Mouse (Mus musculus): ENCODE measurements around the gene Prss35.

DNA sequence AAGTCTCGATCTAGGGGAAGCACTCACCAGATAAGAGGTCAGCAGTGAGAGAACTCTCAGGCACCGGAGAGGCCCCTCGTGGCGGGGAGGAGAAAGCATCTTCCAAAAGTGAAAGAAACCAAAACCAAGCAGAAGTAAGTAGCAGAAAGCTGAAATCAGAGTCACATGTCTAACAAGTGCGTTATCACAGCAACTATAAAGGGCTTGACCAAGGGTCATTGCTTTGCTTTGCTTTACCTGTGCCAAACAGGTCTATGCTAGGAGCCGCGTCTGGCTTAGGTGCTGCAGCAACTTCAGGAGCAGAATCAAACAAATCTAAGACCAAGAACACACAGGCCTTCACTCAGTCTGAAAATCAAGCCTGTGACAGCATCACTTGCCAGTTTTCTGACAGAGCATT, 48.5 kb downstream of the Prss35 start:
- TF ChIP-seq CTCF (IDR thresholded peaks at IDR 0.05; ENCODE audit: extremely low read depth, insufficient read length, insufficient replicate concordance, low read depth, low read length) (no peak), POLR2A (IDR thresholded peaks at IDR 0.05; ENCODE audit: low read depth, low read length) (no peak)
